Mouse (Mus musculus): ENCODE data around the gene Nr1i2. TPM values are rescaled to one million over a fixed set of nuclear protein-coding genes. Genes with fewer than 3 reads are reported as not detected.
"Not testable (repeated sequence)": the region's sequence is repeated elsewhere in the genome, so short reads cannot be mapped to it uniquely, and the experiment has no call there.

Gene Nr1i2
- polyA plus RNA-seq, 1 experiment: not detected

DNA sequence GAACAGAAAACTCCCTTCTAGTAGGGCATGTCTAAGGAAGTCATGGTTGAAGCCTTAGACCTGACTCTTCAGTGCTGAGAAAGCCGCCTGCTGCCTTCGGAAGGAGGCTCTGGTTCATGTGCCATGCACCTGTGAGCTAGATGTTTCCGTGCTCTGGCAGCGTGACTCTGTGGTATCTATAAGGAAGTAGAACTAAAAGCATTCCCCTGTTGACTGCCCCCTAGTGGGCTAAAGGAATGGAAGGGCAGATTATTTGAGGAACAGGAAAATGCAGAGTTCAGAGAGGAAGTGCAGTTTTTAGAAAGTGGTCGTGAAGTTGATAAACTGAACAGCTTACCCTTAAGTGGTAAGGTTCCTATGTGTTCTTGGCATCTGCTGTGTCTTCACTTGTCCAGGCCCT is 54.9 kb downstream of the Nr1i2 start:
- Histone ChIP-seq H3K4me3 (ENCODE audit: insufficient read depth, low read length) (no peak overlapping the region), H3K4me1 (ENCODE audit: control insufficient read depth, insufficient read depth, low read length) (peaks cover 3% of the 10 kb centered on the region; the same call in 1 of the 2 replicates), H3K27ac (ENCODE audit: insufficient read depth, low read length) (no peak overlapping the region)
- no peak for TF ChIP-seq CTCF (IDR thresholded peaks at IDR 0.05; ENCODE audit: borderline replicate concordance, insufficient read depth, low read length)
- no peak for TF ChIP-seq POLR2A (IDR thresholded peaks at IDR 0.05; ENCODE audit: low read depth, low read length)

GRCm38 (mm10) chr16:38236936-38237585 is 57.6 kb downstream of the Nr1i2 start:
- Histone ChIP-seq H3K4me1 (ENCODE audit: control insufficient read depth, insufficient read depth, low read length) (no peaks in the 10 kb centered on the region), H3K27ac (ENCODE audit: insufficient read depth, low read length) (no peak overlapping the region), H3K4me3 (ENCODE audit: insufficient read depth, low read length) (no peak overlapping the region)
- no peak for TF ChIP-seq CTCF (IDR thresholded peaks at IDR 0.05; ENCODE audit: borderline replicate concordance, insufficient read depth, low read length)
- TF ChIP-seq POLR2A (IDR thresholded peaks at IDR 0.05; ENCODE audit: low read depth, low read length): no peak

- H3K4me3 ChIP-seq (ENCODE audit: insufficient read depth, low read length); H3K4me1 ChIP-seq (ENCODE audit: control insufficient read depth, insufficient read depth, low read length); H3K27ac ChIP-seq (ENCODE audit: insufficient read depth, low read length): not testable (repeated sequence)
Observed at GRCm38 (mm10) chr16:38222491-38222890, 72.1 kb downstream of the Nr1i2 start.

DNA sequence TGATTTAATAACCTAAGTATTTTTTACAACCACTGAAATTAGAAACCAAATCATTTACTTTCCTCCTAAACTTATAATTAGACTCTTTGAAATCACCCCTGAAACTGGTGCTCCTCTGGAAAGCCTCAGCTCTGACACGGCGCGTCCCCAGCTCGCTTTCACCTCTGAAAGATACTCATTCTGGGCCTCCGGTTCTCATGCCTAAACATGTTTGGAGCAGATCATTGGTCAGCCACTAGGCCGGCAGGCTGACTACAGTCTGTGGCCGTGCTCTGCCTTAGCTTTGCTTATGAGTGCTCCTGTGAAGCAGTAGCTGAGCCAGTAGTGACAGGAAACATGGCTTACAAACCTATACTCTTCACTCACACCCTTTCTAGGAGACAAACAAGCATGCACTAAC is 89.4 kb downstream of the Nr1i2 start:
- no peak overlapping the region for H3K4me3 ChIP-seq (ENCODE audit: insufficient read depth, low read length)
- no peaks in the 10 kb centered on the region for H3K4me1 ChIP-seq (ENCODE audit: control insufficient read depth, insufficient read depth, low read length)
- TF ChIP-seq POLR2A (IDR thresholded peaks at IDR 0.05; ENCODE audit: low read depth, low read length): no peak
- TF ChIP-seq CTCF (IDR thresholded peaks at IDR 0.05; ENCODE audit: borderline replicate concordance, insufficient read depth, low read length): no peak
- H3K27ac ChIP-seq (ENCODE audit: insufficient read depth, low read length): no peak overlapping the region

Other genes with a start within 250 kb of the Nr1i2 start
- 71.2 and 79.6 TPM in 2 replicates for gene Gsk3b, start 205.8 kb downstream of the Nr1i2 start, polyA plus RNA-seq (2011; ENCODE audit: insufficient read length, low read depth, missing spikeins)
- gene Maats1, start 47.3 kb upstream of the Nr1i2 start, polyA plus RNA-seq (2011; ENCODE audit: insufficient read length, low read depth, missing spikeins): not detected in 2 replicates
- gene Cox17, start 52.2 kb upstream of the Nr1i2 start, polyA plus RNA-seq (2011; ENCODE audit: insufficient read length, low read depth, missing spikeins): 93.2 and 102 TPM in 2 replicates
- gene Gm21987, start 52.2 kb upstream of the Nr1i2 start, polyA plus RNA-seq (2011; ENCODE audit: insufficient read length, low read depth, missing spikeins): 1.4 TPM in 1 of 2 replicates, not detected in the other
- 0.60 and 1.0 TPM in 2 replicates for gene Popdc2, start 67.4 kb upstream of the Nr1i2 start, polyA plus RNA-seq (2011; ENCODE audit: insufficient read length, low read depth, missing spikeins)
- gene Pla1a, start 138.3 kb upstream of the Nr1i2 start, polyA plus RNA-seq (2011; ENCODE audit: insufficient read length, low read depth, missing spikeins): 1.2 and 2.2 TPM in 2 replicates
- gene Adprh, start 157.9 kb upstream of the Nr1i2 start, polyA plus RNA-seq (2011; ENCODE audit: insufficient read length, low read depth, missing spikeins): 53.9 and 66.6 TPM in 2 replicates
- 22.9 and 62.4 TPM in 2 replicates for gene Cd80, start 160.7 kb upstream of the Nr1i2 start, polyA plus RNA-seq (2011; ENCODE audit: insufficient read length, low read depth, missing spikeins)
- 29.0 and 38.0 TPM in 2 replicates for gene Timmdc1, start 227.8 kb upstream of the Nr1i2 start, polyA plus RNA-seq (2011; ENCODE audit: insufficient read length, low read depth, missing spikeins)

All from embryonic fibroblast, embryonic 13.5 days (primary cell).